27 mouse cellular contexts compared by ENCODE assay signal in the genomic region with DNA sequence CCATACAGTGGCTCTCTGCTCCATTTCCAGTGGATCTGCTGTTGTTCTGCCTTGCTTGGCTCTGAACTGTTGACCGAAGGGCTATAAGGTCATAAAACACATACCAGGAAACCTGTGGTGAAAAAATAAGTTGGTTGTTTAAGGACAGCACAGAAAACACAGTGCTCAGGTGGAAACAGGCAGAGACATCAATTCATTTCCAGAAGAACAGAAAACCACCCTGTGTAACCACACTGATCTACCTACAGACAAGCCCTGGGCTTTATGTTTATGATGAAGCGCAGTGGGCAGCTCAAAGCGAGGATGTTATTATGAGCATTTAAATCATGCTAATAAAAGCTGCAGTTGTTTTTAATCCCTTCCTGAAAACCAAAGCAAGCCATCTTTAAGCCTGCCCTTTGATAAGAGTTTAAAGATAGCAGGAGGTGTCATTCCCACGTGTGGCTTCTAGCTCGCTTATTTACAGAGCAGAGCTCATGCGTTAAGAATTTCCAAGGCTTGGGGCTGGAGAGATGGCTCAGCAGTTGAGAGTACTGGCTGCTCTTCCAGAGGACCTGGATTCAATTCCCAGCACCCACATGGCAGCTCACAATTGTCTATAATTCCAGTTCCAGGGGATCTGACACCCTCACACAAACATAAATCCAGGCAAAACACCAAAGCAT. TPM values are rescaled to one million over a fixed set of nuclear protein-coding genes. Genes with fewer than 3 reads are reported as not detected.
DNase-seq lines count a peak whose midpoint lies in the region; ATAC-seq and TF ChIP-seq lines count a peak whose summit lies in the region.
"Had no signal": no experiment of that assay in that cellular context is flagged by ENCODE, and none has a peak within 500 bp of the region (broad histone marks: within the 10 kb centered on the region; RNA-seq: fewer than 3 reads in every experiment).

No protein-coding gene starts in this region.

- intact Hi-C loops in heart, postnatal 25 days (cut with DNase I) = no loop called here

- ATAC-seq in heart, postnatal 0 days (ENCODE audit: insufficient read depth, low read depth) = no peak
- ATAC-seq in intestine, embryonic 16.5 days = no peak
- no peak for ATAC-seq in liver, embryonic 11.5 days (replicated peaks; ENCODE audit: low FRiP score)
- ATAC-seq: forebrain, embryonic 16.5 days; liver, postnatal 0 days; midbrain, embryonic 13.5 days had no signal

- TF ChIP-seq EP300 in heart, postnatal 0 days (IDR thresholded peaks at IDR 0.05; ENCODE audit: low read depth) = no peak

- H3K4me1 ChIP-seq in heart, postnatal 0 days (ENCODE audit: control insufficient read depth, insufficient read depth) = peaks cover 23% of the 10 kb centered on the region
- H3K4me1 ChIP-seq in intestine, embryonic 16.5 days (ENCODE audit: control insufficient read depth, insufficient read depth, low read length) = peaks cover 13% of the 10 kb centered on the region; the same call in 1 of the 2 replicates
- peaks cover 12% of the 10 kb centered on the region for H3K4me1 ChIP-seq in liver, embryonic 11.5 days (replicated peaks; ENCODE audit: control insufficient read depth, insufficient read depth, low read length)
- H3K4me1 ChIP-seq: hindbrain, embryonic 13.5 days; midbrain, embryonic 13.5 days had no signal

- WGBS in heart, postnatal 0 days = 53% methylated on average over 6 of the region's 6 CpGs
- WGBS in intestine, embryonic 16.5 days = 72% methylated on average over 6 of the region's 6 CpGs
- WGBS in liver, embryonic 11.5 days = 73% methylated on average over 6 of the region's 6 CpGs

- no peak overlapping the region for H3K9ac ChIP-seq in heart, postnatal 0 days (replicated peaks; ENCODE audit: low read depth, low read length)
- H3K9ac ChIP-seq in intestine, embryonic 16.5 days (ENCODE audit: low read depth, low read length) = no peak overlapping the region
- H3K9ac ChIP-seq in liver, embryonic 11.5 days (ENCODE audit: low read depth, low read length) = no peak overlapping the region
- H3K9ac ChIP-seq: hindbrain, embryonic 13.5 days; liver, postnatal 0 days; midbrain, embryonic 13.5 days had no signal

- DNase-seq in heart, adult 18-20 months = peak; percentile 50 to 65
- no peak for DNase-seq in heart, postnatal 25 days (ENCODE audit: low spot score)
- DNase-seq in heart, postnatal 0 days (ENCODE audit: low spot score) = peak; percentile 48
- DNase-seq in heart, adult 9 months (ENCODE audit: low spot score in 2 of 2) = no peak
- DNase-seq in CD4-positive, CD25-positive, alpha-beta regulatory T cell, adult 2 months (ENCODE audit: low read depth, low spot score) = peak; percentile 29
- DNase-seq in liver = no peak
- DNase-seq in liver, embryonic 11.5 days (ENCODE audit: low spot score) = no peak
- DNase-seq: adrenal gland, postnatal 10 days; cerebellum, adult 18-20 months; cerebellum, postnatal 14 days; gastrocnemius, postnatal 25 days; kidney, adult 8-10 months; kidney, postnatal 25 days; liver, postnatal 0 days; lung, postnatal 36 days; right cerebral cortex, postnatal 14 days; thymus, adult 2 months; thymus, postnatal 4 days had no signal

- H3K36me3 ChIP-seq in heart, postnatal 0 days (replicated peaks; ENCODE audit: control insufficient read depth, insufficient read depth, low read length) = no peaks in the 10 kb centered on the region
- no peaks in the 10 kb centered on the region for H3K36me3 ChIP-seq in intestine, embryonic 16.5 days (ENCODE audit: control insufficient read depth, insufficient read depth, low read length)
- no peaks in the 10 kb centered on the region for H3K36me3 ChIP-seq in liver, embryonic 11.5 days (ENCODE audit: control insufficient read depth, insufficient read depth, low read length)
- H3K36me3 ChIP-seq: forebrain, embryonic 10.5 days; G1E; hindbrain, embryonic 13.5 days; limb, embryonic 10.5 days; midbrain, embryonic 13.5 days had no signal

- no peaks in the 10 kb centered on the region for H3K9me3 ChIP-seq in heart, postnatal 0 days (replicated peaks; ENCODE audit: control insufficient read depth, low read length)
- H3K9me3 ChIP-seq in intestine, embryonic 16.5 days (ENCODE audit: control insufficient read depth, low read length) = no peaks in the 10 kb centered on the region
- no peaks in the 10 kb centered on the region for H3K9me3 ChIP-seq in liver, embryonic 11.5 days (ENCODE audit: control insufficient read depth, low read length)
- H3K9me3 ChIP-seq: forebrain, embryonic 10.5 days; G1E; hindbrain, embryonic 13.5 days; limb, embryonic 10.5 days; midbrain, embryonic 13.5 days had no signal

- peak overlapping the region; percentile 70 for H3K27ac ChIP-seq in heart, postnatal 0 days (ENCODE audit: low read depth)
- 0 out of 2 replicates have a peak overlapping the region, but pooled peaks have one; percentile 25 for H3K27ac ChIP-seq in intestine, embryonic 16.5 days (ENCODE audit: low read length)
- no peak overlapping the region for H3K27ac ChIP-seq in liver, embryonic 11.5 days (ENCODE audit: low read depth, low read length)
- H3K27ac ChIP-seq: forebrain, embryonic 10.5 days; hindbrain, embryonic 13.5 days; layer of hippocampus, adult 2 months; limb, embryonic 10.5 days; midbrain, embryonic 13.5 days had no signal

- no peak overlapping the region for H3K4me2 ChIP-seq in heart, postnatal 0 days (ENCODE audit: low read depth, low read length)
- H3K4me2 ChIP-seq in intestine, embryonic 16.5 days (ENCODE audit: low read depth, low read length) = no peak overlapping the region
- no peak overlapping the region for H3K4me2 ChIP-seq in liver, embryonic 11.5 days
- H3K4me2 ChIP-seq: hindbrain, embryonic 13.5 days; midbrain, embryonic 13.5 days had no signal

- TF ChIP-seq CTCF in heart, postnatal 0 days (IDR thresholded peaks at IDR 0.05; ENCODE audit: low read depth) = no peak

- no peak overlapping the region for H3K4me3 ChIP-seq in heart, postnatal 0 days (ENCODE audit: low read depth, low read length)
- no peak overlapping the region for H3K4me3 ChIP-seq in intestine, embryonic 16.5 days (ENCODE audit: low read length)
- no peak overlapping the region for H3K4me3 ChIP-seq in liver, embryonic 11.5 days (ENCODE audit: low read depth, low read length)
- H3K4me3 ChIP-seq: forebrain, embryonic 10.5 days; hindbrain, embryonic 13.5 days; layer of hippocampus, adult 2 months; limb, embryonic 10.5 days; midbrain, embryonic 13.5 days had no signal

- H3K27me3 ChIP-seq in heart, postnatal 0 days (ENCODE audit: control insufficient read depth, insufficient read depth, low read length) = no peaks in the 10 kb centered on the region
- H3K27me3 ChIP-seq in intestine, embryonic 16.5 days (replicated peaks; ENCODE audit: control insufficient read depth, insufficient read depth, low read length) = no peaks in the 10 kb centered on the region
- no peaks in the 10 kb centered on the region for H3K27me3 ChIP-seq in liver, embryonic 11.5 days (replicated peaks; ENCODE audit: control insufficient read depth, insufficient read depth, low read length)
- H3K27me3 ChIP-seq: CH12.LX; hindbrain, embryonic 13.5 days; midbrain, embryonic 13.5 days had no signal

RNA-seq across cellular contexts. Expression of a gene that starts 38.0 kb away (rescaled TPM):
- 10 to 100 TPM; 36.1 to 37.0 TPM for total RNA-seq in heart, adult 18-20 months (2021)
- total RNA-seq in heart, postnatal 25 days (2021) = 10 to 100 TPM; 35.4 to 41.0 TPM
- 26.2 and 34.8 TPM in 2 replicates for total RNA-seq in heart, postnatal 0 days (2014; rRNA removed; ENCODE audit: low replicate concordance)
- 7.4 and 7.9 TPM in 2 replicates for polyA plus RNA-seq in heart, postnatal 0 days (2015; fragmentation: Nextera tagmentation; extraction: Ambion mirVana)
- polyA plus RNA-seq in intestine, embryonic 16.5 days (2015; fragmentation: Nextera tagmentation; extraction: Ambion mirVana) = 8.7 and 9.4 TPM in 2 replicates
- polyA plus RNA-seq in liver, embryonic 11.5 days (2014; fragmentation: Nextera tagmentation; extraction: Ambion mirVana) = 8.7 and 9.6 TPM in 2 replicates

RNA-seq across cellular contexts. Expression of a gene that starts 40.8 kb away (rescaled TPM):
- 10 to 100 TPM; 70.1 to 72.1 TPM for total RNA-seq in heart, adult 18-20 months (2021)
- 10 to 100 TPM; 69.0 to 75.5 TPM for total RNA-seq in heart, postnatal 25 days (2021)
- total RNA-seq in heart, postnatal 0 days (2014; rRNA removed; ENCODE audit: low replicate concordance) = 177 and 180 TPM in 2 replicates
- polyA plus RNA-seq in heart, postnatal 0 days (2015; fragmentation: Nextera tagmentation; extraction: Ambion mirVana) = 109 and 124 TPM in 2 replicates
- polyA plus RNA-seq in intestine, embryonic 16.5 days (2015; fragmentation: Nextera tagmentation; extraction: Ambion mirVana) = 318 and 375 TPM in 2 replicates
- 448 and 517 TPM in 2 replicates for polyA plus RNA-seq in liver, embryonic 11.5 days (2014; fragmentation: Nextera tagmentation; extraction: Ambion mirVana)

Comparison
In these comparisons a context has a peak if more than half of its experiments do, and no peak if none do; other contexts are left out.
1. DNase-seq: peak in heart, adult 18-20 months (2 of 2), heart, postnatal 0 days (single experiment) and CD4-positive, CD25-positive, alpha-beta regulatory T cell, adult 2 months (single experiment); none in heart, postnatal 25 days (single experiment), heart, adult 9 months (0 of 2), liver (single experiment) and liver, embryonic 11.5 days (single experiment).